Mouse (Mus musculus): ENCODE data around the gene Npy1r. TPM values are rescaled to one million over a fixed set of nuclear protein-coding genes. Genes with fewer than 3 reads are reported as not detected.

Npy1r gene
- polyA plus RNA-seq, 1 experiment: not detected

DNA sequence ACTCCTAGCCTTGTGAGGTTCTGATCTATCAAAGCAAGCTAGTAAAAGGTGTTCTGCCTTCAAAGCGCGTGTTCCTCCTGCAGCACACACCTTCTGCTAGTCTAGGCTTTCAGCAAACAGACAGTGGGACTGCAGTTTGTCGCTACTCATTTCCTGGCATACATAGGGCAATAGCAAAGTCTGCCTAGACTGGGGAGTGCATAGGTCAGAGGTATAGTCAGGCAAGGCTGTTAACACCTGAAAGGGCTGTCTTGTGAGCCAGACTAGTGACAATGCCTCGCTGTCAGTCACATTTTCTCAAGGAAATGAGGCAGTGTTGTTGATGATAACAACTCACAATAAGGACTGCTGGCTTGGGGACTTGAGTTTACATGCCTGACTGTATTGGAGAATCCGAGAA is 35.0 kb downstream of the Npy1r start:
- Histone ChIP-seq H3K4me3 (ENCODE audit: low read depth, low read length) (no peak overlapping the region), H3K9ac (ENCODE audit: low read depth, poor library complexity, severe bottlenecking) (no peak overlapping the region), H3K9me3 (replicated peaks; ENCODE audit: control insufficient read depth, insufficient read depth, low read length, poor library complexity, severe bottlenecking) (no peaks in the 10 kb centered on the region), H3K4me1 (ENCODE audit: control insufficient read depth, insufficient read depth, low read length) (peaks cover 1% of the 10 kb centered on the region), H3K27me3 (ENCODE audit: control insufficient read depth, insufficient read depth, low read length, poor library complexity, severe bottlenecking) (no peaks in the 10 kb centered on the region; the same call in 1 of the 2 replicates), H3K36me3 (ENCODE audit: control insufficient read depth, insufficient read depth, low read length, poor library complexity, severe bottlenecking) (no peaks in the 10 kb centered on the region), H3K27ac (ENCODE audit: insufficient read depth, low read length) (no peak overlapping the region)
- TF ChIP-seq EP300 (IDR thresholded peaks at IDR 0.05; ENCODE audit: insufficient read depth, low read depth, low read length) (no peak), CTCF (IDR thresholded peaks at IDR 0.05; ENCODE audit: low read depth, low read length) (no peak), POLR2A (IDR thresholded peaks at IDR 0.05; ENCODE audit: insufficient read depth, low read length) (no peak)

DNA sequence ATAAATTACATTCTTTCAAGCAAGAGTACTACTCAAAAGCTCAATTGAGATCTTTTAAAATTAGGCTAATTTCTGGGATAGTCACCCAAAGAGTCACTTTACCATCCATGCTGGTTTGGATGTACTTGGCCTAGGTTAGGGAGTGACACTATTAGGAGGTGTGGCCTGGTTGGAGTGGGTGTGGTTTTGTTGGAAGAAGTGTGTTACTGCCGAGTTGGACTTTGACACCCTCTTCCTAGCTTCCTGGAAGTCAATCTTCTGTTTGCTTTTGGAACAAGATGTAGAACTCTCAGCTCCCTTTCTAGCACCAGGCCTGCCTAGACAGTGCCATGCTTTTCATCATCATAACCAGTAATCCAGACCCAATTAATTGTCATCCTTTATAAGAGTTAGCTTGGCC is 45.4 kb downstream of the Npy1r start:
- no peaks in the 10 kb centered on the region for H3K9me3 ChIP-seq (replicated peaks; ENCODE audit: control insufficient read depth, insufficient read depth, low read length, poor library complexity, severe bottlenecking)
- H3K4me3 ChIP-seq (ENCODE audit: low read depth, low read length): no peak overlapping the region
- no peaks in the 10 kb centered on the region for H3K27me3 ChIP-seq (ENCODE audit: control insufficient read depth, insufficient read depth, low read length, poor library complexity, severe bottlenecking)
- no peaks in the 10 kb centered on the region for H3K4me1 ChIP-seq (ENCODE audit: control insufficient read depth, insufficient read depth, low read length)
- no peaks in the 10 kb centered on the region for H3K36me3 ChIP-seq (ENCODE audit: control insufficient read depth, insufficient read depth, low read length, poor library complexity, severe bottlenecking)
- H3K27ac ChIP-seq (ENCODE audit: insufficient read depth, low read length): no peak overlapping the region
- no peak for TF ChIP-seq POLR2A (IDR thresholded peaks at IDR 0.05; ENCODE audit: insufficient read depth, low read length)
- TF ChIP-seq CTCF (IDR thresholded peaks at IDR 0.05; ENCODE audit: low read depth, low read length): no peak
- TF ChIP-seq EP300 (IDR thresholded peaks at IDR 0.05; ENCODE audit: insufficient read depth, low read depth, low read length): no peak
- no peak overlapping the region for H3K9ac ChIP-seq (ENCODE audit: low read depth, poor library complexity, severe bottlenecking)

DNA sequence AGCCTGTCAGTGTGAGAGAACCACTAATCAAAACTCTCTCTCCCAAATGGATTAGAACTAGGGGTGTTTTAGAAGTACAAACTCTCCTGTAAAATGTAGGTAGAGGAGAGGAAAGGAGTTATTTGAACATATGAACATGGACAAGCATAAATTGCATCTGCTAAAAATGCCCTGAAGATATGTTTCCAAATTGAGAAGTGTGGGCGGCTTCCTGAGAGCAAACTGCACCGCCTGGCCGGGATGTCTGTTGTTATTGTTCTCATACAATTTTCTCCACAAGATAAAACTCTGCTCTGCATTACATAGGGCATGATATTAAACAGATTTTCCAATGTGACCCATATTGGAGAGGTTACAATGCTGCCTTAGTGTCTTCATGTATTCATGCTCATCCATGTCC is 48.6 kb downstream of the Npy1r start:
- no peak for TF ChIP-seq CTCF (IDR thresholded peaks at IDR 0.05; ENCODE audit: low read depth, low read length)
- TF ChIP-seq POLR2A (IDR thresholded peaks at IDR 0.05; ENCODE audit: insufficient read depth, low read length): no peak
- TF ChIP-seq EP300 (IDR thresholded peaks at IDR 0.05; ENCODE audit: insufficient read depth, low read depth, low read length): no peak
- 0 out of 2 replicates have a peak, but pooled peaks cover 1% of the 10 kb centered on the region for H3K27me3 ChIP-seq (ENCODE audit: control insufficient read depth, insufficient read depth, low read length, poor library complexity, severe bottlenecking)
- no peaks in the 10 kb centered on the region for H3K9me3 ChIP-seq (replicated peaks; ENCODE audit: control insufficient read depth, insufficient read depth, low read length, poor library complexity, severe bottlenecking)
- no peak overlapping the region for H3K9ac ChIP-seq (ENCODE audit: low read depth, poor library complexity, severe bottlenecking)
- H3K4me1 ChIP-seq (ENCODE audit: control insufficient read depth, insufficient read depth, low read length): no peaks in the 10 kb centered on the region
- H3K36me3 ChIP-seq (ENCODE audit: control insufficient read depth, insufficient read depth, low read length, poor library complexity, severe bottlenecking): no peaks in the 10 kb centered on the region
- H3K4me3 ChIP-seq (ENCODE audit: low read depth, low read length): no peak overlapping the region
- H3K27ac ChIP-seq (ENCODE audit: insufficient read depth, low read length): no peak overlapping the region

DNA sequence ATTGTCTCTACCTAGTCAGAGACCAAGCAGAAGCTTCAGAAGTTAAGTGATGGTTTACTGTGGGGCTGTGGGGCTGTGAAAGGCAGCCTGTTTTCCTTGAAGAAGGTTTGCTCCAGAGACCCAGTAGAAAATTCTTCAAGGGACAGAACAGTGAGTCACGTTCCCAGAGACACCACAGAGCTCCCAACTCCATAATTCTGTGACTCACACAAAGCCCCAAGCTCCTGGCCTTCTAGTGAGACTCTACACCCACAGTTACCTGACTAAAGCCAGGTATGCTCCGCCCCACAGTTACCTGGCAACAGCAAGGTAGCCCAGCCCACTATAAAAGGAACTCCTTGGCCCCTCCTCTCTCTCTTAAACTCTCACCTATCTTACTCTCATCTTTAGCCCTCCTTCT is 54.6 kb downstream of the Npy1r start:
- no peak overlapping the region for H3K9ac ChIP-seq (ENCODE audit: low read depth, poor library complexity, severe bottlenecking)
- 0 out of 2 replicates have a peak, but pooled peaks cover 1% of the 10 kb centered on the region for H3K27me3 ChIP-seq (ENCODE audit: control insufficient read depth, insufficient read depth, low read length, poor library complexity, severe bottlenecking)
- no peak overlapping the region for H3K27ac ChIP-seq (ENCODE audit: insufficient read depth, low read length)
- no peaks in the 10 kb centered on the region for H3K36me3 ChIP-seq (ENCODE audit: control insufficient read depth, insufficient read depth, low read length, poor library complexity, severe bottlenecking)
- no peaks in the 10 kb centered on the region for H3K9me3 ChIP-seq (replicated peaks; ENCODE audit: control insufficient read depth, insufficient read depth, low read length, poor library complexity, severe bottlenecking)
- H3K4me1 ChIP-seq (ENCODE audit: control insufficient read depth, insufficient read depth, low read length): no peaks in the 10 kb centered on the region
- no peak overlapping the region for H3K4me3 ChIP-seq (ENCODE audit: low read depth, low read length)
- TF ChIP-seq POLR2A (IDR thresholded peaks at IDR 0.05; ENCODE audit: insufficient read depth, low read length) (no peak), CTCF (IDR thresholded peaks at IDR 0.05; ENCODE audit: low read depth, low read length) (no peak), EP300 (IDR thresholded peaks at IDR 0.05; ENCODE audit: insufficient read depth, low read depth, low read length) (no peak)

DNA sequence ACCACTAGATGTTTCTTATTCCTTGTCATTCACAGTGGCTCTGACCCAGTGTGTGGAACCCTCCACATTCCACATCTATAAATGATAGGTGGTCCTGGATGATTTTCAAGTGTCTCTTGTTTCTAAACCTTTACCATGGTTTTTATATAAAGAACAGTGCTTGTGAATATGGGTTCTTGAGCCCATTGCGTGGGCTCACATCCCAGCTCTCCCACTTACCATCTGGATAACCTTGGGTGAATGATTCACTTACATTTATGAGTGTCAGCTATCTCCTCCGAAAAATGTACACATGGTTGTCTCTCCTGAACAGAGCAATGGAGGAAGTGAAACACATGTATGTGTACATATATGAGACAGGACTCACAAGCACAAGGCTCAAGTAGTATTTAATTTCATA is 59.2 kb downstream of the Npy1r start:
- Histone ChIP-seq H3K36me3 (ENCODE audit: control insufficient read depth, insufficient read depth, low read length, poor library complexity, severe bottlenecking) (no peaks in the 10 kb centered on the region), H3K9me3 (replicated peaks; ENCODE audit: control insufficient read depth, insufficient read depth, low read length, poor library complexity, severe bottlenecking) (no peaks in the 10 kb centered on the region), H3K27me3 (ENCODE audit: control insufficient read depth, insufficient read depth, low read length, poor library complexity, severe bottlenecking) (no peaks in the 10 kb centered on the region), H3K4me1 (ENCODE audit: control insufficient read depth, insufficient read depth, low read length) (no peaks in the 10 kb centered on the region), H3K27ac (ENCODE audit: insufficient read depth, low read length) (no peak overlapping the region), H3K4me3 (ENCODE audit: low read depth, low read length) (no peak overlapping the region), H3K9ac (ENCODE audit: low read depth, poor library complexity, severe bottlenecking) (no peak overlapping the region)
- TF ChIP-seq POLR2A (IDR thresholded peaks at IDR 0.05; ENCODE audit: insufficient read depth, low read length): no peak
- TF ChIP-seq EP300 (IDR thresholded peaks at IDR 0.05; ENCODE audit: insufficient read depth, low read depth, low read length): no peak
- TF ChIP-seq CTCF (IDR thresholded peaks at IDR 0.05; ENCODE audit: low read depth, low read length): no peak

Other genes starting within 250 kb of the Npy1r start
- 32.7 and 39.1 TPM in 2 replicates for gene Tma16, start 210.7 kb upstream of the Npy1r start, polyA plus RNA-seq (2011; ENCODE audit: insufficient read depth, insufficient read length, low read depth, missing spikeins)
- gene Tktl2, start 185.4 kb upstream of the Npy1r start, polyA plus RNA-seq (2011; ENCODE audit: insufficient read depth, insufficient read length, low read depth, missing spikeins): 0.12 and 0.21 TPM in 2 replicates
- not detected in 2 replicates for gene Npy5r, start 9.1 kb upstream of the Npy1r start, polyA plus RNA-seq (2011; ENCODE audit: insufficient read depth, insufficient read length, low read depth, missing spikeins)
- gene Naf1, start 163.0 kb downstream of the Npy1r start, polyA plus RNA-seq (2011; ENCODE audit: insufficient read depth, insufficient read length, low read depth, missing spikeins): 52.9 and 59.6 TPM in 2 replicates